Mouse (Mus musculus): Measurements from ENCODE around the gene Poldip3. TPM values are rescaled to one million over a fixed set of nuclear protein-coding genes. Genes with fewer than 3 reads are reported as not detected.

Poldip3 gene
- polyA plus RNA-seq, 1 experiment from 2014 or later: 158 TPM

DNA sequence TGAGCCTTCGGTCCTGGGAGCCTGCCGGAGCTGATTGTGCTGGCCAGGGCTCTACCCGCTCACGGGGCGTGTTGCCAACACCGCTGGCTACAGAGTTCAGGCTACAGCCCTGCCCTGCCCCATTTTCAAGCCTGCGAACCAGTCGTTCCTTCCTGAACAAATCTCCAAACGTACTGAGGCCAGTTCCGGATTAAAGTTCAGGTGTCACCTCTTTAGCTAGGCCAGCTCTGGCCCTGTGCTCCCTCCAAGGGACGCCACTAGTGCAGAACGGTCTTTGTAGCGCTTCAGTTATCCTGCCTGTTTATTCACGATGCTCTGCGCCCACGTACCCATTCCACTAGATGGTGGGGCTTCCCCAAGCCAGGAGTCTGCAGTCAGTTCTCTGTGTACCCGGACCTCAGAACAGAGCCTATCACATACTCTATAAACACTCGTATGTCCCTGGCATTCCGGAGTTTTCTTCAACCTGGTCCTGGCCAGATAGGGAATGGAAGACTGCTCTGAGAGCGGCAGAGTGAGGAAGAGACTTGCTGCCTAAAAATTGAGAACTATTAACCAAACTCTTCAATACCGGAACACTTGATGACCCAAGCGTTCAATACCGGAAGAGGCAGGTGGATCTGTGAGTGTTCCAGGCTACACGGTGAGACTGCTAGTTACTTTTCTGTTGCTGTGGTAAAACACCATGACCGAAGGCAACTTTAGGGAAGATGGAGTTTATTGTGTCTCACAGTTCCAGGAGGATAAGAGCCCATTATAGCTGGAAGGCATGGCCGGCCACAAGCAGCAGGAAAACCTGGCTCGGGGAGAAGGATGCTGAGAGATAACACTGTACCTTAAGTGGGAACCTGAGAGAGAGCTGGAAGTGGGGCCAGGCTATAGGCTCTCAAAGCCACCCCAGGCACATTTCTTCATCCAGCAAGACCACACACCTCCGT is 23.6 kb upstream of the Poldip3 start, which contains the start of gene Cyb5r3:
Cyb5r3 (minus strand) TSS at position 101 of the 938 bp plus-strand sequence.
- peak within 1 kb of the TSS; percentile 87 for H3K27ac ChIP-seq (ENCODE audit: low read length)
- peak; percentile 53 for ATAC-seq (ENCODE audit: insufficient number of reproducible peaks, insufficient read depth, low FRiP score, low read depth)
- H3K9me3 ChIP-seq (ENCODE audit: control insufficient read depth, low read depth, low read length): no peaks in the 10 kb centered on the region
- 32% methylated on average over 28 of the region's 28 CpGs for whole genome bisulfite sequencing
- H3K4me1 ChIP-seq (ENCODE audit: control insufficient read depth, insufficient read depth, low read length): peaks cover 27% of the 10 kb centered on the region
- H3K36me3 ChIP-seq (ENCODE audit: control insufficient read depth, insufficient read depth, low read length): no peaks in the 10 kb centered on the region
- peak within 1 kb of the TSS; percentile 88 for H3K4me2 ChIP-seq (replicated peaks; ENCODE audit: low read depth, low read length)
- H3K4me3 ChIP-seq (ENCODE audit: low read depth, low read length): peak within 1 kb of the TSS; percentile 97
- H3K9ac ChIP-seq (replicated peaks; ENCODE audit: low read depth, low read length): peak within 1 kb of the TSS; percentile 83
- H3K27me3 ChIP-seq (ENCODE audit: control insufficient read depth, insufficient read depth, low read length): no peaks in the 10 kb centered on the region

- WGBS: 1% methylated on average over 65 of the region's 67 CpGs
- H3K36me3 ChIP-seq (ENCODE audit: control insufficient read depth, insufficient read depth, low read length): no peaks in the 10 kb centered on the region
Measured at GRCm38 (mm10) chr15:83171712-83172481, 22.7 kb upstream of the Poldip3 start.

DNA sequence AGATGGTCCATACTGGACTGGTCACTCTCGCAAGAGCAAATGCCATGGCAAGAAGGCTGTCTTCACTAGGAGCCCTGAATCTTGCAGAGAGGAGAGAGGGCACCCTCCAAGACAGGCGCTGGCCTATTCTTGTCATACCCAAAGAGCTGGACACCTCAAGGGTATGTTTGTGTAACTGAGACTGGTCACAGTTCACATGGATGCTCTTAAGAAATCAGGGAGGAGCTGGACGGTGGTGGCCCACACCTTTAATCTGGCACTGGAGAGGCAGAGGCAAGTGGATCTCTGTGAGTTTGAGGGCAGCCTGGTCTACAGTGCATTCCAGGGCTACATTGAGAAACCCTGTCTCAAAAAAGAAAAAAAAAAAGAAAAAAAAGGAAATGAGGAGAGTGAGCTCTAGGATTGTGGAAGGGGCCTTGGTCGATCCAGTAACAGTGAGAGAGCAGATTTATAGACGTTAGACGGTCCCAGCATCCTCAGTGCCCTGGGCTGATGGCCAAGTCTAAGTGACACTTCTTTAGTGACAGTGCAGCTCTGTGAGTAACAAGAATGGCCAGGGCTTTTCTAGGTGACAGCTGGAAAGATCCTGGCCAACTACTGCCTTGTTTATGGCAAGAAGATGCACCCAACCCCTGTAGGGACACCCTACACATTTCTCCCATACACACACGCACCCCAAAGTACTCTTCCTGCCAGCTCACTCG is 21.9 kb upstream of the Poldip3 start:
- no peaks in the 10 kb centered on the region for H3K27me3 ChIP-seq (ENCODE audit: control insufficient read depth, insufficient read depth, low read length)
- no peak overlapping the region for H3K27ac ChIP-seq (ENCODE audit: low read length)
- WGBS: 51% methylated on average over 8 of the region's 8 CpGs
- peak overlapping the region; percentile 88 for H3K4me2 ChIP-seq (replicated peaks; ENCODE audit: low read depth, low read length)
- no peaks in the 10 kb centered on the region for H3K9me3 ChIP-seq (ENCODE audit: control insufficient read depth, low read depth, low read length)
- H3K4me3 ChIP-seq (ENCODE audit: low read depth, low read length): peak overlapping the region; percentile 97
- peaks cover 33% of the 10 kb centered on the region for H3K4me1 ChIP-seq (ENCODE audit: control insufficient read depth, insufficient read depth, low read length)
- H3K36me3 ChIP-seq (ENCODE audit: control insufficient read depth, insufficient read depth, low read length): no peaks in the 10 kb centered on the region
- H3K9ac ChIP-seq (replicated peaks; ENCODE audit: low read depth, low read length): peak overlapping the region; percentile 83
- ATAC-seq (ENCODE audit: insufficient number of reproducible peaks, insufficient read depth, low FRiP score, low read depth): no peak

More at GRCm38 (mm10) chr15:83171712-83172481, 22.7 kb upstream of the Poldip3 start:
- H3K4me1 ChIP-seq (ENCODE audit: control insufficient read depth, insufficient read depth, low read length): peaks cover 29% of the 10 kb centered on the region
- H3K9me3 ChIP-seq (ENCODE audit: control insufficient read depth, low read depth, low read length): no peaks in the 10 kb centered on the region
- peak; percentile 93 for ATAC-seq (ENCODE audit: insufficient number of reproducible peaks, insufficient read depth, low FRiP score, low read depth)
- H3K4me2 ChIP-seq (replicated peaks; ENCODE audit: low read depth, low read length): peak overlapping the region; percentile 88
- H3K27ac ChIP-seq (ENCODE audit: low read length): peak overlapping the region; percentile 87
- no peaks in the 10 kb centered on the region for H3K27me3 ChIP-seq (ENCODE audit: control insufficient read depth, insufficient read depth, low read length)
- peak overlapping the region; percentile 97 for H3K4me3 ChIP-seq (ENCODE audit: low read depth, low read length)
- peak overlapping the region; percentile 83 for H3K9ac ChIP-seq (replicated peaks; ENCODE audit: low read depth, low read length)

DNA sequence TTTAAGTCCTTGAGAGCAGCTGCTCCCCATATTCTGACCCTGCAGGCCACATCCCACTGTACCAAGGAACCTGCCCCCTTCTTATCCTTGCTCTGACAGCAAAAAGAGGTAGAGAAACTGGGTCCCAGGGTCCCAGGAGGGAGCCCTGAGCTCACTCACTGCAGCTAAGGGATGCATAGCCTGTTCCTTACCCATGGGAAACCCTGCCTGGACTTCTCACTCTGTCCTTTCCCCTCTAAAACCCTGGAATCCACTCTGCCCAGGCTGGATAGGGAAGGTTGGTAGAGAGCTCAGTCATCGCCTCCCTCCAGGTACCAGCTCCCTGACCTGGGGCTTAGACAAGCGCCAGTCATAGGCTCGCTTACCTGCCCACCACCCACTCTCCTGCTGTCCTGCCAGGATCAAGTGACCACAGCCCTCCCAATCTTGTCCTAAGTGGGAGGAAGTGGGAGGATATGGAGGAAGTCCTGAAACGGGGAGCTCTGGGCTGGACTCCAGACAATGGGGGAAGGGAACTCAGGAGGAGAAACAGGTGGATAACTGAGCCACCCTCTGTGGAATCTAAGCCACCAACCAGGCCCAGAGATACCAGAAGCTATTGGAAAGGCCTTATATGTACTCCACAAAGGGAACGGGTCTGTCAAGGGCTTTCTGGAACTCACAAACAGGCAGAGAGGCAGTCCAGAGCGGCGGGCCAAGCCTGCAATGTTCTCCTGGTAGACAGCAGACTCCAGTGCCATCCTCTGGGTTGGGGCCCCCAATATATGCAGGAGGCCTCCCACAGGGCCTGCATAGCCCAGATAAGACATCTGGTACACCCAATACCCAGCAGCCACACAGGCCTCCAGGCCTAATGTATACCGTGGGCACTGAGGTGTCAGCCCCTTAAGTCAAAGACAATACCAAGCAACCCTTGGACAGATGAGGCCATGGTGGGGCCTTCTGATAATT is 20.9 kb upstream of the Poldip3 start:
- peak; percentile 21; the same call in 1 of the 2 replicates for ATAC-seq (ENCODE audit: insufficient number of reproducible peaks, insufficient read depth, low FRiP score, low read depth)
- H3K9me3 ChIP-seq (ENCODE audit: control insufficient read depth, low read depth, low read length): no peaks in the 10 kb centered on the region
- no peaks in the 10 kb centered on the region for H3K36me3 ChIP-seq (ENCODE audit: control insufficient read depth, insufficient read depth, low read length)
- H3K9ac ChIP-seq (replicated peaks; ENCODE audit: low read depth, low read length): no peak overlapping the region
- H3K4me2 ChIP-seq (replicated peaks; ENCODE audit: low read depth, low read length): 0 out of 2 replicates have a peak overlapping the region, but pooled peaks have one; percentile 3
- H3K27me3 ChIP-seq (ENCODE audit: control insufficient read depth, insufficient read depth, low read length): no peaks in the 10 kb centered on the region
- H3K27ac ChIP-seq (ENCODE audit: low read length): peak overlapping the region; percentile 63; the same call in 1 of the 2 replicates
- H3K4me3 ChIP-seq (ENCODE audit: low read depth, low read length): no peak overlapping the region
- H3K4me1 ChIP-seq (ENCODE audit: control insufficient read depth, insufficient read depth, low read length): peaks cover 33% of the 10 kb centered on the region
- WGBS: 76% methylated on average over 8 of the region's 8 CpGs

DNA sequence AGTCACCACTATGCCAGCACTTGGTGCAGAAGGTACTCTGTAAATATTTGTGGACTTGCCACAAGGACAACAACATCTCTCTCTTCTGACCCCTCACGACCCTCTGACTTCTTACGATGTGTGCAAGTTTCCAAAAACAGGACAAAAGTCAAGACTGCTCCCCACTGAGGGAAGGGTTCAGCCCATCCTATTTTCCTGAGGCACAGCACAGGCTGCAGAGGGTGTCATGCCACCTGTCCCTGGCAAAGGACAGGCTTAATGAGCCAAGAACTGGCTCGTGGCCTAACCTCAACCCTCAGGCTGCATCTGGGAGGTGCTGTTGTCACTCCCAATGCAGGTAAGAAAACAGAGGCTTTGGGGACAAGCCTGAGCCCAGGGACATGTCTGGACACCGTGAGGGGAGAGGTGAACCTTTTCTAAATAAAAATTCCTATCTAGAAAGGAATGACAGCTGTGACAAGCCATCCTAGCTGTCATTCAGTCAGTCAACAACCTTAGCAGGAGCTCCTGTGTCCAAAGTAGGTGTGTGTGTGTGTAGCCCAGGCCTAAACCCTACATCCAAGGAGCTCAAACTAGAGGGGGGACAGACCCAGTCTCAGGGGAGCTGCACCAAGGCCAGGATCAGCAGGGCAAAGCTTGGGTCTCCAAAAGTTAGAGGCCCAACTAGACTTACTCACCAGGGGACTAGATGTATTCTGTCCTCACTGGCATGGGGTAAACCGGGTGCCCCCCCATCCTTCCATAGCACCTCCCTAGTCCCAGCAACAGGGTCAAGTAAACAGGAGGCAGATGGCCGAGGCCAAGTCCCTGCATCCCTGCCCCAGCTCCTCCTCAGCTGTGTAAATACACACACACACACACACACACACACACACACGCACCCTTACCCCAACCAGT is 19.9 kb upstream of the Poldip3 start:
- no peaks in the 10 kb centered on the region for H3K36me3 ChIP-seq (ENCODE audit: control insufficient read depth, insufficient read depth, low read length)
- H3K27me3 ChIP-seq (ENCODE audit: control insufficient read depth, insufficient read depth, low read length): no peaks in the 10 kb centered on the region
- H3K9me3 ChIP-seq (ENCODE audit: control insufficient read depth, low read depth, low read length): no peaks in the 10 kb centered on the region
- no peak overlapping the region for H3K27ac ChIP-seq (ENCODE audit: low read length)
- no peak for ATAC-seq (ENCODE audit: insufficient number of reproducible peaks, insufficient read depth, low FRiP score, low read depth)
- no peak overlapping the region for H3K4me3 ChIP-seq (ENCODE audit: low read depth, low read length)
- H3K4me1 ChIP-seq (ENCODE audit: control insufficient read depth, insufficient read depth, low read length): peaks cover 33% of the 10 kb centered on the region
- H3K4me2 ChIP-seq (replicated peaks; ENCODE audit: low read depth, low read length): no peak overlapping the region
- no peak overlapping the region for H3K9ac ChIP-seq (replicated peaks; ENCODE audit: low read depth, low read length)
- 61% methylated on average over 7 of the region's 7 CpGs for WGBS

DNA sequence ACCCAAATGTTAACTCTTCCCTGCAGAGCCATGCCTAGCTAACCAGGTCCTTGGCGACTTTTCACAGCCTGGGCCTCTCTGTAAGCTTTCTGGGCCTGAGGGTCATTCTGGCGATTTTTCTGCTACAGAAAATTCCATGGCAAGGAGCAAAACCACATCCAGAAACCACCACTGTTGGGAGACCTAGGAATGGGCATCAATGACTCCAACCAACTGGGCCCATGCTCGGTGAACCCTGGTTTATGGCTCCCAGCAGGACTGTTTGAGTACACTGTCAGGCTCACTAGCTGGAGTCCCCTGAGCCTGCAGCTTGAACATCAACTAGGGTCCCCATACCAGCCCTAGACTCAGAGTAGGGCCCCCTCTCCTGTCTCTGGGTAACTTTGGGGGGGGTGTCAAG is 19.1 kb upstream of the Poldip3 start:
- peaks cover 33% of the 10 kb centered on the region for H3K4me1 ChIP-seq (ENCODE audit: control insufficient read depth, insufficient read depth, low read length)

DNA sequence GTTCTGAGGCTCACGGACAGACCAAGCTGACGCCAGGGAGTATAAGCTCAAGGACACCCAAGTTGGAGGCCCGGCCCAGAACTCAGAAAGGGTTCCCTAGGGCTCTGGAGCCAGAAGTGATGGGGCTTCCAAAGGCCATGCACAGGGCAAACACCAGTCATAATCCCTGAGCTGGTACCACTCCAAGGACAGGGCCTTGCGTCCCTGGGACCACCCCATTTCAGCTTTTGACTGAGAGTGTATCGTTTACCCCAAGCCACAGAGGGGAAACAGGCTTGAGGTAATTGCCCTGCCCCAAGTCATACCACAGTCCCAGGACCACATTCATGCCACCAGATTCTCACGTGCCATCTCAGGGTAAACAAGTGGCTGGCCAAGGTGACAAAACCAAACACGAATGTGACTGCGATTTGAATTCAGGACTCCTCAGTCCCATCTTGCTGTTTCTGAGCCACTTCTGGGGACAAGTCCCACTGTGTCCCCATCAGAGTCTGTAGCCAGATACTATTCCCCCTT is 18.4 kb upstream of the Poldip3 start:
- no peak overlapping the region for H3K4me2 ChIP-seq (replicated peaks; ENCODE audit: low read depth, low read length)
- H3K4me3 ChIP-seq (ENCODE audit: low read depth, low read length): no peak overlapping the region
- H3K27me3 ChIP-seq (ENCODE audit: control insufficient read depth, insufficient read depth, low read length): no peaks in the 10 kb centered on the region
- H3K9me3 ChIP-seq (ENCODE audit: control insufficient read depth, low read depth, low read length): no peaks in the 10 kb centered on the region
- no peaks in the 10 kb centered on the region for H3K36me3 ChIP-seq (ENCODE audit: control insufficient read depth, insufficient read depth, low read length)
- H3K4me1 ChIP-seq (ENCODE audit: control insufficient read depth, insufficient read depth, low read length): peaks cover 29% of the 10 kb centered on the region
- H3K9ac ChIP-seq (replicated peaks; ENCODE audit: low read depth, low read length): no peak overlapping the region
- ATAC-seq (ENCODE audit: insufficient number of reproducible peaks, insufficient read depth, low FRiP score, low read depth): no peak
- peak overlapping the region; percentile 84 for H3K27ac ChIP-seq (ENCODE audit: low read length)
- WGBS: 76% methylated on average over 8 of the region's 8 CpGs

More for the DNA sequence above, 19.1 kb upstream of the Poldip3 start:
- Histone ChIP-seq H3K27me3 (ENCODE audit: control insufficient read depth, insufficient read depth, low read length) (no peaks in the 10 kb centered on the region), H3K27ac (ENCODE audit: low read length) (peak overlapping the region; percentile 84), H3K4me3 (ENCODE audit: low read depth, low read length) (no peak overlapping the region), H3K9me3 (ENCODE audit: control insufficient read depth, low read depth, low read length) (no peaks in the 10 kb centered on the region), H3K36me3 (ENCODE audit: control insufficient read depth, insufficient read depth, low read length) (no peaks in the 10 kb centered on the region), H3K9ac (replicated peaks; ENCODE audit: low read depth, low read length) (no peak overlapping the region), H3K4me2 (replicated peaks; ENCODE audit: low read depth, low read length) (no peak overlapping the region)
- WGBS: 86% methylated on average over 3 of the region's 3 CpGs
- no peak for ATAC-seq (ENCODE audit: insufficient number of reproducible peaks, insufficient read depth, low FRiP score, low read depth)

Measured in stomach, embryonic 14.5 days (tissue).